Mouse (Mus musculus) small intestine, adult 2 months (tissue): ENCODE measurements around the gene Elovl6.

Source experiments
- CTCF ChIP-seq: fragments of 200-500 bp; IDR thresholded peaks from 2 replicates; pipeline ENCODE4 v1.5.1; 2012; ENCODE audit warnings: low read depth, mild to moderate bottlenecking, control low read depth, inconsistent platforms, low read length, moderate library complexity, mixed read lengths; ENCODE audit not compliant: insufficient replicate concordance, insufficient read length; ENCODE audit errors: extremely low read depth
- POLR2A ChIP-seq: fragments of 200-500 bp; IDR thresholded peaks from 2 replicates; pipeline ENCODE4 v1.6.1; 2012; ENCODE audit warnings: low read depth, mild to moderate bottlenecking, control low read depth, inconsistent platforms, low read length, moderate library complexity

DNA sequence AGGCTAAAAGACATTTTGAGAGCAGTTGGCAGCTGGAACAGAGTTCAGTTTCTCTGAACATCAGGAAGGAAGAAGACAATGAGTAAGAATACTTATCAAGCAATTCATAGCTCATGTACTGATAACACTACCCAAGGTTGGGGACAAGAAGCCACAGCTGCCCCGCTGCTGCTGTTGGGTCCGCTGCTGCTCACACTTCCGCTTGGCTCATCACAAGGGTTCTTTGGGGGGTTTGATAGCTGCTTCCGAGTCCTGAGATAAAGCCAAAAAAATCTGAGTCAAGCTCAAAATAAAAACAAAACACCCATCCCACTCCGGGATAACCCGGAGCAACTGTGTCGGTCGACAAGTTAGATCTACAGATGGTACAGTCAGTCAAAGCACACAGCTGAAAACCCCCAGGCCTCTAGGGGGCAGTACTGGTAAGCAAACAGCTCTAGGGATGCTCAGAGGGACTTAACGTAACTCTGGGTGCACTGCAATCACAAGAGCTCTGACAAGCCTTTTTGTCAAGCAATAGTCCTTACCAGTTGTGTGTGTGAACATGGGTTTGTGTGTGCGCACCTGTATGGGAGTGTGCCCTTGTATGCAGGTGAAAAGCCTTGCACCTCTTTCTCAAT, 151.0 kb downstream of the Elovl6 start:
- TF ChIP-seq CTCF: peak; percentile 44; the same call in 1 of the 2 replicates
- TF ChIP-seq POLR2A: no peak
